Mouse (Mus musculus) heart, adult 18-20 months (tissue): ENCODE results near the gene Dffa. TPM values are rescaled to one million over a fixed set of nuclear protein-coding genes. Genes with fewer than 3 reads are reported as not detected.
A peak's percentile ranks its signal among the peaks of the same experiment; 100 is the strongest.
"Not testable (repeated sequence)": the region's sequence is repeated elsewhere in the genome, so short reads cannot be mapped to it uniquely, and the experiment has no call there.

Source experiments
- DNase-seq, 2 experiments: peaks; one replicate each; pipeline ENCODE4 v3.0.0; 2021 to 2022; ENCODE audit warnings: mixed read lengths in 1 of 2
- total RNA-seq, 2 experiments: library from RNA; stranded (reverse); gene quantifications; 2 replicates each; pipeline ENCODE4 v1.2.3; 2021

The Dffa gene
- total RNA-seq, 2 experiments from 2014 or later, result 37.8 to 45.1 TPM

GRCm38 (mm10) chr4:149098571-149098970, 5.4 kb upstream of the Dffa start:
- DNase-seq, result no peak

GRCm38 (mm10) chr4:149099369-149100017, 4.5 kb upstream of the Dffa start, which contains the start of gene Pex14:
Pex14 (minus strand) TSS chr4:149099876.
- DNase-seq, result peak; percentile 94 to 96

- DNase-seq, result not testable (repeated sequence)
Measured at GRCm38 (mm10) chr4:149100449-149100848, 3.5 kb upstream of the Dffa start.

GRCm38 (mm10) chr4:149101456-149101855, 2.5 kb upstream of the Dffa start:
- no peak for DNase-seq

- not testable (repeated sequence) for DNase-seq
Measured at GRCm38 (mm10) chr4:149119978-149120562, 16.1 kb downstream of the Dffa start.

- DNase-seq, result no peak
Measured at GRCm38 (mm10) chr4:149123432-149123831, 19.5 kb downstream of the Dffa start.

- DNase-seq, result no peak
Measured at GRCm38 (mm10) chr4:149125341-149126114, 21.6 kb downstream of the Dffa start.

GRCm38 (mm10) chr4:149126115-149126509, 22.2 kb downstream of the Dffa start:
- DNase-seq, result no peak

GRCm38 (mm10) chr4:149126663-149127062, 22.7 kb downstream of the Dffa start, which contains the start of gene Cort:
Cort (minus strand) TSS chr4:149126763.
- DNase-seq, result no peak

- DNase-seq, result no peak
Measured at GRCm38 (mm10) chr4:149128467-149128866, 24.5 kb downstream of the Dffa start.

GRCm38 (mm10) chr4:149131021-149131752, 27.2 kb downstream of the Dffa start:
- no peak for DNase-seq

GRCm38 (mm10) chr4:149131789-149132565, 28.0 kb downstream of the Dffa start:
- no peak for DNase-seq

GRCm38 (mm10) chr4:149133395-149133794, 29.4 kb downstream of the Dffa start:
- DNase-seq, result no peak

- no peak for DNase-seq
Measured at GRCm38 (mm10) chr4:149136116-149136850, 32.3 kb downstream of the Dffa start.

GRCm38 (mm10) chr4:149136982-149137770, 33.2 kb downstream of the Dffa start, which contains the start of gene Cenps:
Cenps (minus strand) TSS chr4:149137629.
- peak; percentile 90 to 96 for DNase-seq

- no peak for DNase-seq
Measured at GRCm38 (mm10) chr4:149138515-149138914, 34.6 kb downstream of the Dffa start.

GRCm38 (mm10) chr4:149143594-149143993, 39.6 kb downstream of the Dffa start:
- no peak for DNase-seq

- peak; percentile 83 to 89 for DNase-seq
Measured at GRCm38 (mm10) chr4:149144459-149144858, 40.5 kb downstream of the Dffa start.

- DNase-seq, result no peak
Measured at GRCm38 (mm10) chr4:149145151-149145550, 41.2 kb downstream of the Dffa start.

- DNase-seq, result no peak
Measured at GRCm38 (mm10) chr4:149147528-149147927, 43.6 kb downstream of the Dffa start.
